Mouse (Mus musculus) cerebellum, adult 9-10 months (tissue): ENCODE results near the gene Zfp637.
"Not testable (repeated sequence)": the region's sequence is repeated elsewhere in the genome, so short reads cannot be mapped to it uniquely, and the experiment has no call there.

Experiments
- DNase-seq: peaks from one replicate; pipeline ENCODE4 v3.0.0; 2022

Zfp637 gene

DNA sequence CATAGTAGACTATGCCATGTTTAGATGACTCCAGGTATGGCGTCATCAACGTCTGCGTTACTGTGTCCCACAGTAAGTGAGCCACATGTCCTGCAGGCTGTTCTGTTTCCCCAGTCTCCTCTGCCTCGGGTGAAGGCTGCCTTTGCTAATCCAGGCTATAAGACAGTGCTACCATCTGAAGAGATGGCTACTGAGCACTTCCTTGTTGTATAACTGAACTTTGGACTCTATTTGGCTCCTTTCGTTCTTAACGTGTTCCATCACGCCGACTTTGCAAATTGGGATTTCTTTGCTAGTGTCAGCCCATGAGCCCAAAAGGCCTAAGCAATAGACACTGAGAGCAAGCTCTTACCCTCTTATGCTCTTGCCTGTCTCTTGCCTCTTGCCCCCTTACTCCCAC, 27.2 kb downstream of the Zfp637 start:
- DNase-seq, result no peak

DNA sequence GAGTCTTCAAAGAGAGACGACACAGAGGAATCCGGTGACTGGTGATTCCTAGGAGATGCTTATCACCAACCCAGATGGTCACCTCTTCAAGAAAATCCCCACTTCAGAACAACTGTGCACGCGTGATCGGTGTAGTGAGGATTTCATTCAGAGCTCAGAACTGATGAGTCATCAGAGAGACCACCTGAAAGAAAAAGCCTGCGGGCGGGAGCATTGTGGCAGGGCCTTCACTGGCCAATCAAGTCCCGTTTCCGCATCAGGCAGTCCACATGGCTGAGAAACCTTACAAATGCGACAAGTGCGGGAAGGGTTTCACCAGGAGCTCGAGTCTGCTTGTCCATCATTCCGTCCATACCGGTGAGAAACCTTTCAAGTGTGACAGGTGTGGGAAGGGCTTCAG, 30.1 kb downstream of the Zfp637 start:
- DNase-seq, result no peak

DNA sequence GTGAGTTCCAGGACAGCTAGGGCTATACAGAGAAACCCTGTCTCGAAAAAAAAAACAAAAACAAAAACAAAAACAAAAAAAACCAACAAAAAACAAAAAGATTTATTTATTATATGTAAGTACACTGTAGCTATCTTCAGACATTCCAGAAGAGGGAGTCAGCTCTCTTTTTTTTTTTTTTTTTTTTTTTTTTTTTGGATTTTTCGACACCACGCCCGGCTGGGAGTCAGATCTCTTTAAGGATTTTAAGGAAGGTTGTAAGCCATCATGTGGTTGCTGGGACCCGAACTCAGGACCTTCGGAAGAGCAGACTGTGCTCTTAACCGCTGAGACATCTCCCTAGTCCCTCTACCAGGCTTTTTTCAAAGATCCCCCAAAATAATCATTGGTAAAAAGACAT, 32.5 kb downstream of the Zfp637 start:
- DNase-seq, result not testable (repeated sequence)

DNA sequence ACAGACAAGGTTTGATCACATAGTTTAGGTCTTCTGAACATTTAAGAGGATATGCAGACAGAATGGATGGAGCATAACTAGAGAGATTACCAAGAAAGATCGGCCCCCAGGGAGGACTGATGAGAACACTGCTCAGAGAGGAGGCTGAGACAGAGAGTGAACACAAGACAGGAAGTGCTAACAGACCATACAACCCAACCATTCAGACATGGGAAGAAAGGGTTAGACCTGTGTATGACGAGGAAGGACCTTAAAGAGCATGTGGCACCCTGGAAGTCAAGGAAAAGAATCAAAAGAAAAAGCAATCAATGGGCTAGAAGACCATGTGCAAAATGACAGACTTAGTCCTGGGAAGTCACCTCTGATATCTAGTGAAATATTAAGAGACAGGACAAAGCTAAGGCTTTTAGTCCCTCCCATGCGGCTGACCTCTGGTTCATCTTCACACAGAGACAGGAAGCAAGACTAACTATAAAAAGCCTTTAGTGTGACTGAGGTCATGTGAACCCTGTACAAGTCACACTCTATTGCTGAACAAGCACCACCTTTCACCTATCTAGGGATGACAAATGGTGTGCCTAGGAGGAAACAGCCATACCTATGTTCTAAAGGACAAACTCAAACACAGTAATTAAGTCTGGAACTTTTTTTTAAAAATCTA, 33.8 kb downstream of the Zfp637 start:
- DNase-seq, result no peak

DNA sequence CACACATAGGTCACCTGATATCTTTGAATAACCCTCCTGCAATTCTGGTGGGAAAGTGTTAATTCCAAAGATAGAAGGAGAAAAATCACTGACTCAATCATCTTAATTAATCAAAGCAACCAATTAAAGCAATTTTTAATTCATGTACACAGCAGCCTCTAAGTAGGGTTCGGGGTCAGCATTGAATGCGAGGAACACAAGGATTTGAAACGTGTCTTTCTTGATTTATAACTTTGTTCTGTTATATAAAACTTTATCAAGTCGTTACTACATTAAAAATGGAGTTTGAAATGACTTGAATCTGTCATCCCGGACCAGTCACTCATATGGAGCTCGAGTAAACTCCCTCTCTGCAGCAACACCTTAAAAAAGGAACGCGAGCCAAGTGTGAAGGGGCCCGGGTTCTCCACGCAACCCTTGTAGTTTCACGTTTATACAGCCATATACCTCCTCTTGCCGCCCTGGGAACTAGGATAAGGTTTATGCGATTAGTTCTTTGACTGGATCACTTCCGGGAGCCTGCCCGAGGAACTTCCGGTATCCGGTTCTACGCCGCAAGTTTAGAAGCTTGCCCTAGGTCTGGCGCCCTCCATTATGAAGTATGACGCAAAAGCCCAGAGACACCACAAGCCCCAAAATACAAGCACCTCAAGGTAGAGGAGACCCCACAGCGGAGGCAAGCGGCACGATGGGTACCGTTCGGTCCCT, 37.9 kb downstream of the Zfp637 start:
- peak; percentile 94 for DNase-seq

DNA sequence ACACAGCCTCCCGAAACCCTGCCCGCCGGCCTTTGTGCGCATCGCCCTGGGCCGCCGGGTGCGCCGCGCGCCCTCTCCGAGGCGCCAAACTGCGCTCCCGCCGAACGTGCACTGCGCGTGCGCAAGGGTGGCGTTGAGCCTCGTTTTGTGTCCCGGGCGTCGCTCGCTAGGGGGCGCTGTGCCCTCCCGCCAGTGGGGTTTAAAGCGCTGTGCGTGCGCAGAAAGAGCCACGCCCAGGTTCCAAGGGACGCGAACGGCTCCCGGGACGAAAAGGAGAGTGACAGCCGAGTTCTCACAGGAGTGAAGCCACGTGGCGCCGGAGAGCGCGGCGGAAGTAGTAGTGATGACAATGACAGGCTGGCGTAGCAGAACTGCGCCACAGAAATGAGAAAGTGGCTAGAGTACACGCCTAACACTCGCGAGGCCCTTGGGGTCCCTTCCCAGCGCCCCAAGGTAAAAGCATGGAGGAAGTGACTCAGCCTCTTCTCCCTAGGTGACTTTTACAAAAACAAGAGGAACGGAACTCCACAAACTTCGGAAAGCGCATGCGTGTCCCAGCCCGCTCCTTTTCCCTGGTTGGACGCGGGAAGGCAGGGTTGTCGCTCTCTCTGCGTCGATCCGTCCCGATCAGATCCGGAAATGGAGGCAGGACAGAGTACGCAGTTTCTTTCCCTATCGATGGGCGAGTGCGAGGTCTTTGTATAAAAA, 38.6 kb downstream of the Zfp637 start:
- peak; percentile 99 for DNase-seq

DNA sequence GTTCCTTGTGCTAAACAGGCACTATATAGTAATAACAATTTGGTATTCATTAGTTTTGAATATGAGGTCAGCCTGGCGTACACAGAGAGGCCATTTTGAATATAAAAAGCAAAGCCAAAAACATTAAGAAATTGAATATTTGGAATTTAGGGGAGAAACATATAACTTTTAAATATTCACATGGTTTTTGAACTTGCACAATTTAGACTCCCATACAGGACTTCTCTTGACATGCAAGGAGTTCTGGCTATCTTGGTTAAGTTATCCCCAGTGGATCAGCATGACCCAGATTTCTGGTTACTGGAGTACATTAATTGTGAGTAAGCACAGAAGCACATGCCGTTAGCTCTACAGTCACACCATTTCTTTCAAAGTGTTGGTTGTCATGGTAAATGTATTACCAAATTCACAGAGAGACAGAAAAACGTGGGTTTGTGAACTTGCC, 39.4 kb downstream of the Zfp637 start:
- DNase-seq, result no peak

DNA sequence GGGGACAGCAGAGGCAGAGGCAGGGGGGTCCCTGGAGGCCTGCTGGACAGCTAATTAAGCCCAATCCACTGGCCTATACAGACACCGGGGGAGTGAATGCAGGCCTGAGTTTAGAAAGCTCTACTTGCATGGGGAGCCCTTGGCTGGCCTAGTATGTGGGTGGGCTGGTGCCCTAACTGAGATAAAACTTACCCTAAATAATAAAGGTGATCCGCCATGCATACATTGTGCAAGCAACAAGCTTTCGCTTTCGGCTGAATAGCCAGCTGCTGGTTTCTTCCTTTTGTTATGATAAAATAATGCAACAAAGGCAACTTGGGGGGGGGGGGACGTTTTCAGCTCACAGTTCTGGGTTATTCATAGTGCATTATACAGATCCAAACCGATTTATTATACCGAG, 40.2 kb downstream of the Zfp637 start:
- no peak for DNase-seq

DNA sequence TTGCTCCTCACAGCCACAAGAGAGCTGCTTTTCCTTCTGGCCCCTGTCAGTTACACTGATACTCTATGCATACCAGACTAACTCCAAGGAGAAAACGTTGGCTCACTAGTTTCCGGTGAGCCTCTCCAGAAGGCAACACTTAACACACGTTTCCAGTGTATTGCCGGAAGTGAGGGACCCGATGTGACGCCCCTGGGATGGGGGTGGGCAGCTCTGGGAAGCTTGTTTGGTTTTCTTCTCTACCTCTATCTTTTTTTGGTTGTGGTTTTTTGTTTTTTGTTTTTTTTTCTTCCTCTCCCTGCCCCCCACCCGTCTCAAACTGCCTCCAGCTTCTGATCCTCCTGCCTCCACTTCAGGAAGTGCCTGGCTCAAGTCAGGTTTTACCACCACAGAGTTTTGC, 41.0 kb downstream of the Zfp637 start:
- no peak for DNase-seq

DNA sequence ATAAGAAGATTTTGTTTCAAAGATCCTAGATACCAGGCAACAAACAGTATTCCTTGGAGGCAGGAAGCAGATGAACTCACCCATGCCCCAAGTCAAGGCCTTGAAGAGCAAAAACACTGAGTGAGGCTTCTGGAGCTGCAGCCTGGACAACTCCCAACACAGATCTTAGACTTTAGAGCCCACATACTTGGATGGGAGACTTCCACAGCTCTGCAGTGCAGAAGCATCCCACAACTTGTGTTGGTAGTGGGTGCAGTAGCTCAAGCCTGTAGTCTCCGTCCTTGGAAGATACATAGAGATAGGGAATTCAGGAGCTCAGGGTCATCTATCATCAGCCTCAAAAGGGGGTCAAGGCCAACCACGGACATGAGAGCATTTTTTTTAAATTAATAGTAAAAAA, 45.0 kb downstream of the Zfp637 start:
- no peak for DNase-seq

DNA sequence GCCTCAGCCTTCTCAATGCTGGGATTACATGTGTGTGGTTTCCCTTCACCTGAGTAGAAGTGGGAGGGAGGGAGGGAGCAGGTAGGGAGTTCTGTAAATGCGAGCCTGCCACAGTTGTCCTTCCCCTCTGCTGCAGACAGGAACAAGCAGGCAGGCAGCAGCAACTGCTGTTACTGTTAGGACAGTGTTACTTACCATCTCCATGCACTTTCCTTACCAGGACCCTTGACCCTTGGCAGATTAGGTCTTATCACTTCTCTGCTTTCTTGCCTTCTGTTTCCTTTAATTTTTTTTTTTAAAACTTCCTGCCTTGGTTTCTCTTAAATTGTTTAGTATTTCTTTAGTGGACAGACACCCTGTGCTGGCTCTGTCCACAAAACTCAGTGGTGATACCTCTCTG, 47.1 kb downstream of the Zfp637 start:
- DNase-seq, result no peak

DNA sequence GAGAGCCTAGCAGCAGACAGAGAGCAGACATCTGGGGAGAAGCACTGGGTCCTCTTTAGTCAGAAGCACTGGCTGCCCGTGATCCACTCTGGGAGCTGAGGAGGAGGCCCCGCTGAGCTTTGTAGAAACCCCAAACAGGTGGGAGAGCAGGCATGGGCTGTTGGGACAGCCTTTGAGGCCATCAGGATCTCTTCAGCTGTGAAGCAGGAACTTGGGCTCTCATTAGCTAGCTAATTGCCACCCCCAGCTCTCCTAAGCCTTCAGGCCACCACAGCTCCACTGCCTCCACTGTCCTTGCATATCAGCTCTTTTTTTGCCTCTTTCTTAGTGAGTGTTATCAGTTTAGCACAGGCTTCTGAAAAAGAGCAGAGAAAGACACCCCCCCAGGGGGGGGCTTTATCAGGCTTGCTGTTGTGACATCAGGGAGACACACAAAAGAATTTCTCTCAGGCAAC, 47.7 kb downstream of the Zfp637 start:
- no peak for DNase-seq

DNA sequence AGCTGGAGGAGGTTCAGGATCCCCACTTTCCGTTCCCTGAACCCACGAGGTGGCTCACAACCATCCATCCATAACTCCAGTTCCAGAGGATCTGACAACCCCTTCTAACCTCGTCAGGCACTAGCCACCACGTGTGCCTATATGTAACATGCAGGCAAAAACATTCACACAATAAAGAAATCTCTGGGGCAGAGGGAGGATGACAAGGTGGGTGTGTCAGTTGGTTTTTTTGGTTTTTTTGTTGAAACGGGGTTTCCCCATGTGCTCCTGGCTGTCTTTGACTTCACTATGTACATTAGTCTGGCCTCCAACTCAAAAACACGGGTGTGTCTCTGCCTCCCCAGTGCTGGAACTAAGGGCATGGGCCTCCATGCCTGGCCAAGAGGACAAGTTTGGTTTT, 49.3 kb downstream of the Zfp637 start:
- DNase-seq, result no peak

DNA sequence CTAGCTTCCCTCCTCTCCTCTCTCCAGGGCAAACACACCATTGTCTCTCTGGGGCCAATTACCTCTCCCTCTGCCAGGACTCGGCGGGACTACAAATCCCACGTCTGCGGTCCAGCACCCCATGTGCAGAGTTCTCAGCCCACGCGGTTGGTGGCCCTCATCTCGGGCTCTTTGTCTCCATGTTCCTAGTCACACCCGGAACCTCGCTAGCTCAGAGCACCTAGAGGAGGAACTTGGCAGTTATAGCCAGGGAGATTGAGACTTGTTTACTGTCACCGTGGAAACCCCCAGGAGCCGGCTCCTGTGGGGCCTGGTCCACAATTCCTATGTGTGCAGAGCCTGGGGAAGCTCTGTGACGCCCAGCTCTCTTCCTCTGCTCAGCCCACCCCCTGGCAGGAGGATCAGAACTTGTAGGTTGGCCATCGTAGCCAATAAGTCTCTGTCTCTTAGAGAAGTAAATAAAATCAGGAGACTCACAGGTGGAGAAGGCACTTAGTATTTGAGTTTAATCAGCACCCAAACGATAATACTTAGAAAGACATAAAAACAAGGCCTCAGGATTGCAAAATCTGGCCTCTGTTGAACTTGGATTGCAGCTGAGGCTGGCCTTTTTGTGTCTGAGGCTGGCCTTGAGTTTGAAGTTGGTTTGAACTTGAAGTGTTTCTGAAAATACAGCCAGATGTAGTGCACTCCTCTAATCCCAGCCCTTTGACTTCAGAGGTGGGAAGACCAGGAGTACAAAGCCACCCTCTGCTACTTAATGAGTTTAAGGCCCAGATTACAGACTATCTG, 50.6 kb downstream of the Zfp637 start:
- DNase-seq, result no peak

DNA sequence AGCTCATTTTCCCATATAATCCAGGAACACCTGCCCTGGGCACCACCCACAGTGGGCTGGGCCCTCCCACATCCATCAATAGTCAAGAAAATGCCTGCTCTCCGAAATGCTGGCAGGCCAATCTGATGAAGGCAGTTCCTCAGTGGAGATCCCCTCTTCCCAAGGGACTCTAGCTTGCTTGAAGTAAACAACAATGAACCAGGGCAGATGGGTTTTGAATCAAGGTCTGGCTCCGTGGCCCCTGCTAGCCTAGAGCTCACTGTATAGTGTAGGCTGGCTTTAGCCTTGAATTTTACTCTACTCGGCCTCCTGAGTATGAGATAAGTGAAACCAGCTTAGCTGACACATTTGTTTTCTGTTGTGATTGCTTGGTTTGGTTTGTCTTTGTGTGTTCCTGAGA, 51.4 kb downstream of the Zfp637 start:
- DNase-seq, result no peak

DNA sequence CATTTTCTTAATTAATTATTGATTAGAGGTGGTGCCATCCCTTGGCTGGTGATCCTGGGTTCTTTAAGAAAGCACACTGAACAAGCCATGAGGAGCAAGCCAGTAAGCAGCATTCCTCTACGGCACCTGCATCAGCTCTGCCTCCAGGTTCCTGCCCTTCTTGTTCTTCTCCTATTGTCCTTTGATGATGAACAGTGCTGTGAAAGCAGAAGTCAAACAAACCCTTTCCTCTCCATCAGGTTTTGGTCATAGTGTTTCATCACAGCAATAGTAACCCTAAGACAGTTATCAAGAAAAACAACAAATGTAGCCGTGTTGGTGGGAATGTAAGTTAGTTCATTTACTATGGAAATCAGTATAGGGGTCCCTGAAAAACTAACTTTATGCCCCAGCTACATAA, 52.5 kb downstream of the Zfp637 start:
- no peak for DNase-seq
